Mouse (Mus musculus) right cerebral cortex, postnatal 25 days (tissue): ENCODE results near the gene Edem1.
"Not testable (repeated sequence)": the region's sequence is repeated elsewhere in the genome, so short reads cannot be mapped to it uniquely, and the experiment has no call there.

Source experiments
- DNase-seq: peaks from one replicate; pipeline ENCODE4 v3.0.0; 2022

Edem1 gene

DNA sequence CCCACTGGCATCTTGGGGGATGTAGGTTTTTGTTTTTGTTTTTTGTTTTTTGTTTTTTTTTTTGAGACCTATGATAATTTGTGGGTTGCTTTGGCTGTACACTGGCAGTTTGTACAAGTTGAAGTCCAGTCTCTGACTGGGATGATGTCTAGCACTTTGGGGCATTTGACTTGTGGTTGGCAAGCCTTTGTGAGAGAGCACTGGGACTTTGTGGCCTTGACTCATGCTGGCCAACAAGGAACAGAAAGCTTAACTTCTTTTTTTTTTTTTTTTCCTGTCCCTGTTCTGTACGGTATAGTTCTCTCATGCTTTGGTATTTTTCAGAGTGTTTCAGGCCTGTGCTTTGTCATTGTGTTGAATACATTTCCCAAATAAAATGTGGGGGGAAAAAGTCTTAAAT, 3.7 kb downstream of the Edem1 start:
- no peak for DNase-seq

DNA sequence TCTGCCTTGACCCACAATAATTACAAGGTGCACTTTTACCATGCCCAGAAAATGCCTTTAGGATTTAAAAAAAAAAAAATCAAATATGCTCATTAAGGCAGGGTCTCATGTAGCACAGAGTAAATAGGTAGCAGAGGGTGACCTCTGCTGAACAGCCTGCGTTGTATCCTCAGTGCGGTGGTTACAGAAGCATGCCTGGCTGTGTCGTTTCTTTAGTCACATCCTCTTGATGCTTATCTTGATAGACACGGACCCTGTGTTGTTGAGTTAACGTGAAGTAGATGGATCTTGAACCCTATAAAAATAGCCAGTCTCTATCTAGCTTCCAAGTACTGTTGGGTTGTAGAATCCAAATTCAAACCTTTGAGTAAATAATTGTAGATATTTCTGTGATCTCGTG, 4.5 kb downstream of the Edem1 start:
- no peak for DNase-seq

DNA sequence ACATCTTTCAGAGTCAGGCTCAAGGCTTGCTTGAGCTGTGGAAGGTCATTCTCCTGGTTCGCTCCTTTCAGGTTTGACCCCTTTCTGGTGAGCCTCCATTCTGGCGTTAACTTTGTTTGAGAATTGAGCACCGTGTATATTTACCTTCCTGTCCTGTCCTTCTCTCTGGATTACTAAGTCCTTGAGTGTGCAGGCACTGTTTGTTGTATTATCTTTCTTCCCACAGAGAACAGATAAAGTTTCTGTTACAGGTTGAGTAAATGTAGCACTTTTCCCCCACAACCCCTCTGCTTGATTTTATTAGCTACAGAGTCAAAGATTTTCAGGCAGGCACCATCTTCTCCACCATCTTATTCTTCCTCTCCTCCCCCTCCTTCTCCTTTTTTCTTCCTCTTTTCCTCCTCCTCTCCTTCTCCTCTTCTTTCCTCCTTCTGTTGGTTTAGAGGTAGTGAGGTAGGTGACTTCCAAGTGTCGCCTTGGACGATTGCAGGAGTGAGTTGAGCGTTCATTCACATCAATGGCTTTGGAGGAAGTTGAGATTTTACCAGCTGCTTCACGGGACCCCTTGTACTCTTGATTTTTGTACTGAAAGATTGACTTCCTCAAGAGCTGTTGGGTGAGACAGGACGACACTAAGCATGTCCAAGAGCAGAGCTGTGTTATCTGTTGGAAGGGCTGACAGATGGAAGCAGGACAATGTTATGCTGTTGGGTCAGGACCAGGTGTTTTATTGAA, 5.7 kb downstream of the Edem1 start:
- DNase-seq = no peak

DNA sequence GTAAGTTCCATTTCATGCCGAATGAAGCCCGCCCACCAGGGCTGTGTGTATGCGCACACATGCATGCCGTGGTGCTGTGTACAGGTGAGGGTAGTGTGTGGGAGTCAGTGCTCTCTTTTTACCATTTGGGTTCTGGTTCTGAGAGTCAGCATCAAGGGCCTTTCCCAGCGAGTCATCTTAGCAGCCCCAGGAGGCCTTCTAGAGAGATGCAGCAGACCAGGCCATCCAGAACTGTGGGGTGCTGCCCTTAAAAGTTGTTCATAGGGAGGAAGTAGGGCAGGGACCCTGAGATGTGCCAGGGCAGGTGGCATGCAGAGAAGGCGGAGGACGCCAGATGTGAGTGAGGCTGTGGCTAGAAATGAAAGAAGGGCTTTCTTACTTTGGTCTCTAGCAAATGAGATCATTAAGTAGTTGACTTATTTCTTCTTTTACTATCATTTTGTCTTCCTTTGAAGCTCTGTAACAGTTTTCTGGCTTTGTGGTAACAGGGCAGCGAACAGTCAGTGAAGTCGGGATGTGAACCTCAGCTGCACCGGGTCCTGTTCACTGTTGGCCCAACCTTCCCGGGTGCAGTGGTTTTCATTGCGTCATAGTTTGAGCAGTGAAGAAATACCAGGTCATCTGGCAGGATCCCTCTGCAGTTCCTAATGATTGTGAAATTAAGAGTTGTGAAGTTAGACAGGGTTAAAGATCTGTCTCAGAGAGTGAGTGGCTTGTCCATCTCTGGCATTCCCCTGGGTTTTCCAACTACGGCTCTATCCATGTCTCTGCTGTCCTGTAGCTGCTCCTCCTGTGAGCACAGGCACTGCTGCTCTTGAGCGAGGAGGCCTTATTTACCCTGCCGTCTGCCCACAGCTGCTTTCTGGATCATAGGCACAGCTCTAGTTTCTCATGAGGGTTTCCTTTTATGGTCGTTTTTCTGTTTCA, 7.6 kb downstream of the Edem1 start:
- DNase-seq = no peak

DNA sequence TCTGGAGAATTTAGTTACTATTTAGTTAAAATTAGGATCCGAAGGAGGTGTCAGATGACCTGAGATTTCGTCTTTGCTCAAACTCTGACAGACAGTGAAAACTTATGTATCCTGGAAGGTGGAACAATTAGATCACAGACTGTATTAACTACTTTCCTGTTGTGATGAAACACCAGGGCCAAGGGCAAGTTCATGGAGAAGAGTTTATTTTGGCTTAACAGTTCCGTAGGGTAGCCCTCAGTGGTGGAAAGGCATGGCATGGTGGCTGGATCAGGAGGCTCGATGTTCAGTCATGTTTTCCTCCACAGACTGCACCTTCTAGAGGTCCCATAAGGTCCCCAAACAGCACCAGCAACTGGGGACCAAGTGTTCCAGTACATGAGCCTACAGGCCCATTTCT, 8.6 kb downstream of the Edem1 start:
- DNase-seq = no peak

GRCm38 (mm10) chr6:108837958-108838357, 9.5 kb downstream of the Edem1 start:
- DNase-seq = no peak

GRCm38 (mm10) chr6:108839432-108839831, 11.0 kb downstream of the Edem1 start:
- no peak for DNase-seq

GRCm38 (mm10) chr6:108840861-108841640, 12.6 kb downstream of the Edem1 start:
- DNase-seq = no peak

DNA sequence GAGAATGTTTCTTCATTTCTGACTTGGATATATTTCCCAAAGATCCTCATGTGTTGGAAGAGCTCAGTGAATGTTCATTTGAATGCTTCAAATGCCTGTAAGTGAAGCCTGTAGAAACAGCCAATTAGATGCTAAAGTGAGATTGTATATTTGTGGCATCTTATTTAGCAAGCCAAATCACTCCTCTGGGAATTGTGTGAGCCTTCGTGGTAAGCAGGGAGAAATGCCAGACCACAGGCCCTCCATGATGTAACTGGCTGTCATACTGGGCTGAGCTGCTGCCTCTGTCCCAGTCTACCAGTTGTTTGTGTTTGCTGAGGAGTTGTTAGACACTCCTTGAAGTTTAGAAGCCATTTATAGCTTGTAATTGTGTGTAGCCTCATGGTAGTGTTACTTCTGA, 15.2 kb downstream of the Edem1 start:
- no peak for DNase-seq

DNA sequence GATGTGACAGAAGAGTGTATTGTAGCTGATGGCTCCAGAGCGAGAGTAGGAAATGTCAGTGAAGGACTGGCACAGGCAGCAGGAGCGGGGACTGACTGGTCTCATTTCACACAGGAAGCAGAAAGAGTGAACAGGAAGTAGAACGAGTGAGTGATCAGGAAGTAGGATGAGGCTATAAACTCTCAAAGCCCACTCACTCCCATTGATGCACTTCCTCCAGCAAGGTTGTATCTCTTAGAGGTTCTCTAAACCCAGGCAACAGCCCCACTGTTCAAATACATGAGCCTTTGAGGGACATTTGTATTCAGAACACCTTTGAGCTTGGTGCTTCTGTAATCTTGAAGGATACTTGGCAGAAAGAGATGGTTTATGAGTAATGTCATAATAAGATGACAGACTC, 15.7 kb downstream of the Edem1 start:
- no peak for DNase-seq

DNA sequence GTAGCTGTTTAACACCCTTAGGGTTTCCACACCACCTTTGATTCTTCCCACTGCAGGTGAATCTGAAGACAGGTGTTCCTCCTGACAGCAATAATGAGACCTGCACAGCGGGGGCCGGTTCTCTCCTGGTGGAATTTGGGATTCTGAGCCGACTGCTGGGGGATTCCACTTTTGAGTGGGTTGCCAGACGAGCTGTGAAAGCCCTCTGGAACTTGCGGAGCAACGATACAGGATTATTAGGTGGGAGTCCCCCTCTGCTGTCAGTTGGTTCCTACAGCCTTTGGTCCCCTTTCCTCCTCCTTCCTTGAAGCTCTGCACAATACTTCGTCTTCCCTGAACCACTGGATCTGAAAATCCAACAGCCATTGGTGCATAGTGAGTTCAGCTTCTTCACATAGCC, 16.3 kb downstream of the Edem1 start:
- no peak for DNase-seq

GRCm38 (mm10) chr6:108852088-108852670, 23.7 kb downstream of the Edem1 start:
- no peak for DNase-seq

GRCm38 (mm10) chr6:108852986-108853385, 24.5 kb downstream of the Edem1 start:
- DNase-seq = no peak

DNA sequence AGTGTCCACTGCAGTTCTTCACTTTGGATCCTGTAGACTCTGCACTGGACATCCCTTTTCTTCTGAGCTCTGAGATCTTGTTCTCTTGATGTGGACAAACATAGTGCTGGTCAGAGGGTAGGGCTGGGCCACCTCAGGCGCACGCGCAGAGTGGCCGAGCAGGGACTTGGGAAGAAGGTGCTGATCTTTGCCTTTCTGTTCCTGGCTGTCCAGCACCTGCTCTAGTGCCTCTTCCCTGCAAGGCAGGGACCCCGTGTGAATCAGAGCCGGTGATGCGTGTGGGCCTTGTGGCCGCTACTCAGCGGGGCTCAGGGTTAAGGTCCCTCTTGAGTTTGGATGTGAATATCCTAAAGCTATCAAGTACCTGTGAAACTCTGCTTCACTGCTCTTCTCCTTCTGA, 30.1 kb downstream of the Edem1 start:
- DNase-seq = no peak

GRCm38 (mm10) chr6:108861226-108861625, 32.8 kb downstream of the Edem1 start:
- DNase-seq = no peak

GRCm38 (mm10) chr6:108862548-108862947, 34.1 kb downstream of the Edem1 start:
- no peak for DNase-seq

- DNase-seq = no peak
Measured at GRCm38 (mm10) chr6:108866317-108866716, 37.9 kb downstream of the Edem1 start.

DNA sequence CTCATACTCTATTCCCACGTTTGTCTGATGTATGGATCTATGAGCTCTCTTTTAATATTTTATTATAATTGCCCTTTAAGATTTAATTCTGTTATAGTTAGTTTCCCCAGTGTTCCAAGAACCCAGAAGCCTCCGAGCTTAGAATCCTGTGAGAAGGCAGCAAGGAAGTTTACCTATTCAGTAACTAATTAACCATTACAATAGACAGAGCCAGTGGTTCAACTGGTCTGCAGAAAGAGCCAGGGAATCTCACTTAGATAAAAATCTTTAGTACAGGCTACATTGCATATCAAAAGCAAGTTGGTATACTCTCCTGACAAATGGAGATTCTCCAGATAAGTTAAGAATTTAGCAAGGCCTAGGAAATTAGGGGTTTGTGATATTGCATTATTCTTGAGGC, 40.6 kb downstream of the Edem1 start:
- not testable (repeated sequence) for DNase-seq

DNA sequence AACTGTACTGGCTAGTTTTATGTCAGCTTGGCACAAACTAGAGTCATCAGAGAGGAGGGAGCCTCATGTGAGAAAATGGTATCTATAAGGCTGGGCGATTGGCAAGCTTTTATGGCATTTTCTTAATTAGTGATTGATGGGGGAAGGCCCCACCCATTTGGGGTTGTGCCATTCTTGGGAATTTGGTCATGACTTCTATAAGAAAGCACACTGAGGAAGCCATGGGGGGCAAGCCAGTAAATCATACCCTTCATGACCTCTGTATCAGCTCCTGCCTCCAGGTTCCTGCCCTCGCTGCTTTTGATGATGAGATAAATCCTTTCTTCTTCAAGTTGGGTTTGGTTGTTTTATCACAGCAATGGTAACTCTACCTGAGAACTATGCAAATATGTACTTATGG, 42.0 kb downstream of the Edem1 start:
- DNase-seq = no peak

- no peak for DNase-seq
Measured at GRCm38 (mm10) chr6:108871251-108871650, 42.8 kb downstream of the Edem1 start.

DNA sequence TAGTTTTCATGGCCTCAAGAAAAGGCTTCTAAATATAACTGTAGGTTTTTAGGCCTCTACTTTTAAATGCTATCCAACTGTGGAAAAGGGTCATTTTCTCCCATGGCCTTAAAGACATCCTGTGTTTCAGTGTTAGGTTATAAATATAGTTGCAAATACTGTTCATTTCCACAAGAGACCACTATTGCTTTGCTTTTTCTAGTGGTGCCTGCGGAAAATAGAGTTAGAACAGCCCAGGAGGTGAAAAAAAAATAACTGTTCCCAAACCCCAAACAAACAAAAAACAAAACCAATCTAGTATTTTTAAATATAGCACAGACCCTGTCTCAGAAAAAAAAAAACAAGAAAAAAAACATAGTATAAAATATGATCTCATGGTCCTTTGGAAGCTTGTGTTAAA, 46.9 kb downstream of the Edem1 start:
- no peak for DNase-seq

DNA sequence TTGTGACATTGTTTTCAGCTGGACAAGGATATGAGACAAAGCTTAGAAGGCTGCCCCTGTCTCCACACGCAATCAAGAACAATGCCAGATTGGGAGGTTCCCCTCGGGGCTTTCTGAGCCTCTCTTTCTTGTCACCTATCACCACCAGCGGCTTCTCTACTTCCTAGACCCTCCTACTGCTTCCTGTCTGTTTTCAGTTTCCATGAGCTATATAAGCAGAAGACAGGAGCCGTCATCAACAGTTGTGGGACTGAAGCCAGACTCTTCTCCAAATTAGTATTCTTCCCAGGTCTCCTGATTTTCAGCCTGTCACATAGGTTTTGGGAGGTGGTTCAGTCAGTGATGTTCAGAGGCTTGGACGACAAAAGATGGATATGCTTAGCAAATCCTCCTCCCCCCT, 47.6 kb downstream of the Edem1 start:
- no peak for DNase-seq

GRCm38 (mm10) chr6:108876486-108876885, 48.0 kb downstream of the Edem1 start:
- DNase-seq = no peak
